ENCODE assay signal across 8 mouse cellular contexts in genomic region chr2:6100027-6100749, GRCm38 (mm10). TPM values are rescaled to one million over a fixed set of nuclear protein-coding genes. Genes with fewer than 3 reads are reported as not detected.
DNase-seq lines count a peak whose midpoint lies in the region; ATAC-seq and TF ChIP-seq lines count a peak whose summit lies in the region.

No protein-coding gene starts in this region.

- in situ Hi-C loops in ES-E14 (cut with MboI; ENCODE audit: low sequenced_read_pairs in 2 of 2, unreplicated experiment in 2 of 2): no loop called here

- H3K4me3 ChIP-seq in gastrocnemius, adult 2 months: peak overlapping the region; percentile 73
- H3K4me3 ChIP-seq in ES-E14 (ENCODE audit: insufficient read depth in 1 of 2, low read depth in 1 of 2, low read length in 2 of 2, poor library complexity in 1 of 2, severe bottlenecking in 1 of 2): peak overlapping the region; percentile 63 to 69
- peak overlapping the region; percentile 49 for H3K4me3 ChIP-seq in embryonic facial prominence, embryonic 15.5 days (replicated peaks)
- peak overlapping the region; percentile 50 for H3K4me3 ChIP-seq in hindbrain, embryonic 14.5 days (replicated peaks; ENCODE audit: low read length)

- H3K4me2 ChIP-seq in embryonic facial prominence, embryonic 15.5 days (replicated peaks): peak overlapping the region; percentile 94
- peak overlapping the region; percentile 98 for H3K4me2 ChIP-seq in hindbrain, embryonic 14.5 days (replicated peaks)

- peak; percentile 75; the same call in 1 of the 2 replicates for ATAC-seq in embryonic facial prominence, embryonic 15.5 days (ENCODE audit: insufficient number of reproducible peaks, low FRiP score, low TSS enrichment, low read depth)
- peak; percentile 81 for ATAC-seq in hindbrain, embryonic 14.5 days (ENCODE audit: low FRiP score)
- ATAC-seq in megakaryocyte-erythroid progenitor cell, adult 5-6 weeks (replicated peaks; ENCODE audit: low FRiP score, low TSS enrichment, poor library complexity, severe bottlenecking): 0 out of 2 replicates have a peak, but pooled peaks have one; percentile 34

- H3K27me3 ChIP-seq in embryonic facial prominence, embryonic 15.5 days: peaks cover 8% of the 10 kb centered on the region; the same call in 1 of the 2 replicates
- peaks cover 23% of the 10 kb centered on the region for H3K27me3 ChIP-seq in hindbrain, embryonic 14.5 days (ENCODE audit: control insufficient read depth, insufficient read depth, low read length)

- peaks cover 12 to 18% of the 10 kb centered on the region in 2 experiments; a peak in 3 of 4 replicates for H3K4me1 ChIP-seq in ES-E14 (ENCODE audit: control insufficient read depth in 2 of 2, insufficient read depth in 2 of 2, low read length in 2 of 2, poor library complexity in 1 of 2)
- H3K4me1 ChIP-seq in embryonic facial prominence, embryonic 15.5 days: peaks cover 26% of the 10 kb centered on the region
- peaks cover 6% of the 10 kb centered on the region; the same call in 1 of the 2 replicates for H3K4me1 ChIP-seq in hindbrain, embryonic 14.5 days (replicated peaks; ENCODE audit: control insufficient read depth, insufficient read depth, low read length)

- no peak for TF ChIP-seq CTCF in gastrocnemius, adult 2 months (IDR thresholded peaks at IDR 0.05)

- no peaks in the 10 kb centered on the region for H3K9me3 ChIP-seq in ES-E14 (ENCODE audit: control insufficient read depth, insufficient read depth, low read depth, low read length)
- H3K9me3 ChIP-seq in embryonic facial prominence, embryonic 15.5 days (replicated peaks): no peaks in the 10 kb centered on the region
- no peaks in the 10 kb centered on the region for H3K9me3 ChIP-seq in hindbrain, embryonic 14.5 days (ENCODE audit: control insufficient read depth, low read length)

- DNase-seq in gastrocnemius, adult 2 months: peak; percentile 36
- no peak for DNase-seq in gastrocnemius, adult 18-20 months (ENCODE audit: low spot score)
- DNase-seq in ES-E14 (ENCODE audit: low read depth, low spot score): no peak
- DNase-seq in hindbrain, embryonic 14.5 days (ENCODE audit: low spot score): peak; percentile 64
- no peak for DNase-seq in urinary bladder, postnatal 10 days (ENCODE audit: low spot score)
- DNase-seq in layer of hippocampus, adult 8-10 months (ENCODE audit: low spot score in 2 of 2): no peak

- 12% methylated on average over 51 of the region's 51 CpGs for WGBS in embryonic facial prominence, embryonic 15.5 days
- WGBS in hindbrain, embryonic 14.5 days: 10% methylated on average over 51 of the region's 51 CpGs

- H3K36me3 ChIP-seq in ES-E14 (ENCODE audit: control insufficient read depth, insufficient read depth, low read length, poor library complexity, severe bottlenecking): no peaks in the 10 kb centered on the region
- H3K36me3 ChIP-seq in embryonic facial prominence, embryonic 15.5 days: 0 out of 2 replicates have a peak, but pooled peaks cover 6% of the 10 kb centered on the region
- H3K36me3 ChIP-seq in hindbrain, embryonic 14.5 days (replicated peaks; ENCODE audit: control insufficient read depth, insufficient read depth): no peaks in the 10 kb centered on the region

- H3K9ac ChIP-seq in ES-E14 (ENCODE audit: insufficient read depth, low read depth, low read length, poor library complexity, severe bottlenecking): peak overlapping the region; percentile 36
- peak overlapping the region; percentile 42 for H3K9ac ChIP-seq in embryonic facial prominence, embryonic 15.5 days
- peak overlapping the region; percentile 71 for H3K9ac ChIP-seq in hindbrain, embryonic 14.5 days

- intact Hi-C loops in gastrocnemius, adult 2 months (cut with DNase I): no loop called here

- H3K27ac ChIP-seq in gastrocnemius, adult 2 months: peak overlapping the region; percentile 31; the same call in 1 of the 2 replicates
- H3K27ac ChIP-seq in ES-E14 (ENCODE audit: insufficient read depth, low read depth, low read length, poor library complexity, severe bottlenecking): no peak overlapping the region
- H3K27ac ChIP-seq in embryonic facial prominence, embryonic 15.5 days (replicated peaks): no peak overlapping the region
- H3K27ac ChIP-seq in hindbrain, embryonic 14.5 days: no peak overlapping the region

TF ChIP-seq in ES-E14, 5 proteins besides CTCF, POLR2A, EP300 and RAD21:
- TF ChIP-seq ZC3H11A (IDR thresholded peaks at IDR 0.05; ENCODE audit: borderline replicate concordance, low read depth, low read length) (no peak), MAFK (IDR thresholded peaks at IDR 0.05; ENCODE audit: insufficient read depth, low read depth, low read length) (no peak)

RNA-seq across cellular contexts. Expression of gene Proser2, which starts 29.8 kb away (rescaled TPM):
- total RNA-seq in gastrocnemius, adult 2 months (2021): 1 to 10 TPM; 1.4 to 2.1 TPM
- total RNA-seq in gastrocnemius, adult 18-20 months (2021): 1 to 10 TPM in 1 of 2 experiments, under 1 TPM in 1; 0.93 to 1.7 TPM
- 1.9 TPM in 2 replicates for total RNA-seq in ES-E14 (2012; rRNA removed)
- 19.6 and 23.1 TPM in 2 replicates for polyA plus RNA-seq in embryonic facial prominence, embryonic 15.5 days (2015; fragmentation: Nextera tagmentation; extraction: Ambion mirVana)
- polyA plus RNA-seq in hindbrain, embryonic 14.5 days (2014; fragmentation: Nextera tagmentation; extraction: Ambion mirVana): 6.2 and 7.7 TPM in 2 replicates
- not detected in 2 replicates for total RNA-seq in megakaryocyte-erythroid progenitor cell, adult 5-6 weeks (2014; fragmentation: Nextera tagmentation)
- not detected in 2 replicates for total RNA-seq in megakaryocyte-erythroid progenitor cell, adult 5-6 weeks (2017)
- 1 to 10 TPM; 1.5 to 2.4 (median 1.9) TPM for total RNA-seq in layer of hippocampus, adult 8-10 months (2022)

Comparison
In these comparisons a context has a peak if more than half of its experiments do, and no peak if none do; other contexts are left out.
1. DNase-seq: peak in gastrocnemius, adult 2 months (single experiment) and hindbrain, embryonic 14.5 days (single experiment); none in gastrocnemius, adult 18-20 months (single experiment), ES-E14 (single experiment), urinary bladder, postnatal 10 days (single experiment) and layer of hippocampus, adult 8-10 months (0 of 2).
2. Peak in every context shown above with its lines, with median percentiles within 50 percentile points of each other: H3K4me3 ChIP-seq, H3K9ac ChIP-seq and ATAC-seq.